Mouse (Mus musculus): ENCODE data around the gene Cdkal1. TPM values are rescaled to one million over a fixed set of nuclear protein-coding genes. Genes with fewer than 3 reads are reported as not detected.

The Cdkal1 gene
- polyA plus RNA-seq, 1 experiment from 2014 or later: 34.0 TPM

GRCm38 (mm10) chr13:29248535-29248934, 606.9 kb downstream of the Cdkal1 start:
- no peak overlapping the region for H3K4me3 ChIP-seq (ENCODE audit: low read depth, low read length)
- no peak overlapping the region for H3K27ac ChIP-seq (replicated peaks; ENCODE audit: low read depth, low read length)
- no peaks in the 10 kb centered on the region for H3K27me3 ChIP-seq (ENCODE audit: control insufficient read depth, insufficient read depth, low read length)
- H3K4me2 ChIP-seq (ENCODE audit: low read depth, severe bottlenecking): no peak overlapping the region
- 86% methylated on average over 4 of the region's 4 CpGs for WGBS
- DNase-seq (ENCODE audit: low spot score): no peak
- no peak overlapping the region for H3K9ac ChIP-seq (ENCODE audit: low read length)
- H3K36me3 ChIP-seq (ENCODE audit: control insufficient read depth, insufficient read depth, low read length): no peaks in the 10 kb centered on the region
- H3K9me3 ChIP-seq (ENCODE audit: control insufficient read depth, low read length): no peaks in the 10 kb centered on the region
- no peak for ATAC-seq (ENCODE audit: insufficient number of reproducible peaks, low FRiP score, low TSS enrichment, low read depth)
- no peaks in the 10 kb centered on the region for H3K4me1 ChIP-seq (ENCODE audit: control insufficient read depth, insufficient read depth, low read length)

GRCm38 (mm10) chr13:29247800-29248199, 607.7 kb downstream of the Cdkal1 start:
- Histone ChIP-seq H3K4me2 (ENCODE audit: low read depth, severe bottlenecking) (no peak overlapping the region), H3K9ac (ENCODE audit: low read length) (no peak overlapping the region), H3K27ac (replicated peaks; ENCODE audit: low read depth, low read length) (no peak overlapping the region), H3K36me3 (ENCODE audit: control insufficient read depth, insufficient read depth, low read length) (no peaks in the 10 kb centered on the region), H3K27me3 (ENCODE audit: control insufficient read depth, insufficient read depth, low read length) (no peaks in the 10 kb centered on the region), H3K4me3 (ENCODE audit: low read depth, low read length) (no peak overlapping the region), H3K9me3 (ENCODE audit: control insufficient read depth, low read length) (no peaks in the 10 kb centered on the region), H3K4me1 (ENCODE audit: control insufficient read depth, insufficient read depth, low read length) (no peaks in the 10 kb centered on the region)
- WGBS: 67% methylated on average over 3 of the region's 3 CpGs
- ATAC-seq (ENCODE audit: insufficient number of reproducible peaks, low FRiP score, low TSS enrichment, low read depth) (no peak), DNase-seq (ENCODE audit: low spot score) (no peak)

- H3K27me3 ChIP-seq (ENCODE audit: control insufficient read depth, insufficient read depth, low read length): no peaks in the 10 kb centered on the region
- DNase-seq (ENCODE audit: low spot score) (no peak), ATAC-seq (ENCODE audit: insufficient number of reproducible peaks, low FRiP score, low TSS enrichment, low read depth) (no peak)
- H3K4me1 ChIP-seq (ENCODE audit: control insufficient read depth, insufficient read depth, low read length): no peaks in the 10 kb centered on the region
- 71% methylated on average over 4 of the region's 4 CpGs for WGBS
- H3K27ac ChIP-seq (replicated peaks; ENCODE audit: low read depth, low read length): no peak overlapping the region
- H3K4me2 ChIP-seq (ENCODE audit: low read depth, severe bottlenecking): no peak overlapping the region
- H3K4me3 ChIP-seq (ENCODE audit: low read depth, low read length): no peak overlapping the region
- H3K9me3 ChIP-seq (ENCODE audit: control insufficient read depth, low read length): no peaks in the 10 kb centered on the region
- H3K9ac ChIP-seq (ENCODE audit: low read length): no peak overlapping the region
- no peaks in the 10 kb centered on the region for H3K36me3 ChIP-seq (ENCODE audit: control insufficient read depth, insufficient read depth, low read length)
Measured at GRCm38 (mm10) chr13:29235065-29235464, 620.4 kb downstream of the Cdkal1 start.

GRCm38 (mm10) chr13:29234442-29234841, 621.0 kb downstream of the Cdkal1 start:
- Histone ChIP-seq H3K4me3 (ENCODE audit: low read depth, low read length) (no peak overlapping the region), H3K27ac (replicated peaks; ENCODE audit: low read depth, low read length) (no peak overlapping the region), H3K9me3 (ENCODE audit: control insufficient read depth, low read length) (no peaks in the 10 kb centered on the region), H3K4me1 (ENCODE audit: control insufficient read depth, insufficient read depth, low read length) (no peaks in the 10 kb centered on the region), H3K27me3 (ENCODE audit: control insufficient read depth, insufficient read depth, low read length) (no peaks in the 10 kb centered on the region), H3K4me2 (ENCODE audit: low read depth, severe bottlenecking) (no peak overlapping the region), H3K36me3 (ENCODE audit: control insufficient read depth, insufficient read depth, low read length) (no peaks in the 10 kb centered on the region), H3K9ac (ENCODE audit: low read length) (no peak overlapping the region)
- ATAC-seq (ENCODE audit: insufficient number of reproducible peaks, low FRiP score, low TSS enrichment, low read depth) (no peak), DNase-seq (ENCODE audit: low spot score) (no peak)
- WGBS: 88% methylated on average over 4 of the region's 4 CpGs

GRCm38 (mm10) chr13:29233970-29234369, 621.5 kb downstream of the Cdkal1 start:
- H3K4me1 ChIP-seq (ENCODE audit: control insufficient read depth, insufficient read depth, low read length): no peaks in the 10 kb centered on the region
- H3K9ac ChIP-seq (ENCODE audit: low read length): no peak overlapping the region
- 92% methylated on average over 11 of the region's 11 CpGs for WGBS
- no peak for ATAC-seq (ENCODE audit: insufficient number of reproducible peaks, low FRiP score, low TSS enrichment, low read depth)
- no peaks in the 10 kb centered on the region for H3K27me3 ChIP-seq (ENCODE audit: control insufficient read depth, insufficient read depth, low read length)
- no peak for DNase-seq (ENCODE audit: low spot score)
- H3K4me3 ChIP-seq (ENCODE audit: low read depth, low read length): no peak overlapping the region
- no peaks in the 10 kb centered on the region for H3K36me3 ChIP-seq (ENCODE audit: control insufficient read depth, insufficient read depth, low read length)
- H3K27ac ChIP-seq (replicated peaks; ENCODE audit: low read depth, low read length): no peak overlapping the region
- no peak overlapping the region for H3K4me2 ChIP-seq (ENCODE audit: low read depth, severe bottlenecking)
- no peaks in the 10 kb centered on the region for H3K9me3 ChIP-seq (ENCODE audit: control insufficient read depth, low read length)

GRCm38 (mm10) chr13:29232681-29233080, 622.8 kb downstream of the Cdkal1 start:
- Histone ChIP-seq H3K27me3 (ENCODE audit: control insufficient read depth, insufficient read depth, low read length) (no peaks in the 10 kb centered on the region), H3K4me1 (ENCODE audit: control insufficient read depth, insufficient read depth, low read length) (no peaks in the 10 kb centered on the region), H3K4me2 (ENCODE audit: low read depth, severe bottlenecking) (no peak overlapping the region), H3K4me3 (ENCODE audit: low read depth, low read length) (no peak overlapping the region), H3K9ac (ENCODE audit: low read length) (no peak overlapping the region), H3K27ac (replicated peaks; ENCODE audit: low read depth, low read length) (no peak overlapping the region), H3K9me3 (ENCODE audit: control insufficient read depth, low read length) (no peaks in the 10 kb centered on the region), H3K36me3 (ENCODE audit: control insufficient read depth, insufficient read depth, low read length) (no peaks in the 10 kb centered on the region)
- 72% methylated on average over 4 of the region's 4 CpGs for WGBS
- no peak for DNase-seq (ENCODE audit: low spot score)
- ATAC-seq (ENCODE audit: insufficient number of reproducible peaks, low FRiP score, low TSS enrichment, low read depth): no peak

GRCm38 (mm10) chr13:29224815-29225214, 630.7 kb downstream of the Cdkal1 start:
- Histone ChIP-seq H3K4me1 (ENCODE audit: control insufficient read depth, insufficient read depth, low read length) (peaks cover 3% of the 10 kb centered on the region; the same call in 1 of the 2 replicates), H3K9ac (ENCODE audit: low read length) (no peak overlapping the region), H3K9me3 (ENCODE audit: control insufficient read depth, low read length) (no peaks in the 10 kb centered on the region), H3K27ac (replicated peaks; ENCODE audit: low read depth, low read length) (no peak overlapping the region), H3K4me2 (ENCODE audit: low read depth, severe bottlenecking) (no peak overlapping the region), H3K4me3 (ENCODE audit: low read depth, low read length) (no peak overlapping the region), H3K27me3 (ENCODE audit: control insufficient read depth, insufficient read depth, low read length) (no peaks in the 10 kb centered on the region), H3K36me3 (ENCODE audit: control insufficient read depth, insufficient read depth, low read length) (no peaks in the 10 kb centered on the region)
- ATAC-seq (ENCODE audit: insufficient number of reproducible peaks, low FRiP score, low TSS enrichment, low read depth): no peak
- WGBS: 75% methylated on average over 5 of the region's 5 CpGs
- DNase-seq (ENCODE audit: low spot score): no peak

- H3K4me1 ChIP-seq (ENCODE audit: control insufficient read depth, insufficient read depth, low read length): peaks cover 3% of the 10 kb centered on the region; the same call in 1 of the 2 replicates
- H3K36me3 ChIP-seq (ENCODE audit: control insufficient read depth, insufficient read depth, low read length): no peaks in the 10 kb centered on the region
- DNase-seq (ENCODE audit: low spot score): peak; percentile 50
- peak overlapping the region; percentile 30; the same call in 1 of the 2 replicates for H3K9ac ChIP-seq (ENCODE audit: low read length)
- no peak overlapping the region for H3K4me3 ChIP-seq (ENCODE audit: low read depth, low read length)
- no peak overlapping the region for H3K4me2 ChIP-seq (ENCODE audit: low read depth, severe bottlenecking)
- ATAC-seq (ENCODE audit: insufficient number of reproducible peaks, low FRiP score, low TSS enrichment, low read depth): 0 out of 2 replicates have a peak, but pooled peaks have one; percentile 44
- H3K9me3 ChIP-seq (ENCODE audit: control insufficient read depth, low read length): no peaks in the 10 kb centered on the region
- H3K27me3 ChIP-seq (ENCODE audit: control insufficient read depth, insufficient read depth, low read length): no peaks in the 10 kb centered on the region
- WGBS: 30% methylated on average over 10 of the region's 10 CpGs
- no peak overlapping the region for H3K27ac ChIP-seq (replicated peaks; ENCODE audit: low read depth, low read length)
Measured at GRCm38 (mm10) chr13:29222261-29222838, 633.1 kb downstream of the Cdkal1 start.

- H3K4me3 ChIP-seq (ENCODE audit: low read depth, low read length): no peak overlapping the region
- no peaks in the 10 kb centered on the region for H3K27me3 ChIP-seq (ENCODE audit: control insufficient read depth, insufficient read depth, low read length)
- DNase-seq (ENCODE audit: low spot score) (no peak), ATAC-seq (ENCODE audit: insufficient number of reproducible peaks, low FRiP score, low TSS enrichment, low read depth) (no peak)
- H3K4me1 ChIP-seq (ENCODE audit: control insufficient read depth, insufficient read depth, low read length): peaks cover 3% of the 10 kb centered on the region; the same call in 1 of the 2 replicates
- H3K36me3 ChIP-seq (ENCODE audit: control insufficient read depth, insufficient read depth, low read length): no peaks in the 10 kb centered on the region
- no peaks in the 10 kb centered on the region for H3K9me3 ChIP-seq (ENCODE audit: control insufficient read depth, low read length)
- no peak overlapping the region for H3K9ac ChIP-seq (ENCODE audit: low read length)
- H3K4me2 ChIP-seq (ENCODE audit: low read depth, severe bottlenecking): no peak overlapping the region
- no peak overlapping the region for H3K27ac ChIP-seq (replicated peaks; ENCODE audit: low read depth, low read length)
- 64% methylated on average over 5 of the region's 5 CpGs for WGBS
Measured at GRCm38 (mm10) chr13:29221646-29222045, 633.8 kb downstream of the Cdkal1 start.
